Mouse (Mus musculus) spleen, postnatal 14 days (tissue): ENCODE data around the gene Iqgap1.
"Not testable (repeated sequence)": the region's sequence is repeated elsewhere in the genome, so short reads cannot be mapped to it uniquely, and the experiment has no call there.

Source experiments
- DNase-seq, 2 experiments: peaks; one replicate each; pipeline ENCODE4 v3.0.0; 2021 to 2022; ENCODE audit warnings: low spot score in 2 of 2

Iqgap1 gene

DNA sequence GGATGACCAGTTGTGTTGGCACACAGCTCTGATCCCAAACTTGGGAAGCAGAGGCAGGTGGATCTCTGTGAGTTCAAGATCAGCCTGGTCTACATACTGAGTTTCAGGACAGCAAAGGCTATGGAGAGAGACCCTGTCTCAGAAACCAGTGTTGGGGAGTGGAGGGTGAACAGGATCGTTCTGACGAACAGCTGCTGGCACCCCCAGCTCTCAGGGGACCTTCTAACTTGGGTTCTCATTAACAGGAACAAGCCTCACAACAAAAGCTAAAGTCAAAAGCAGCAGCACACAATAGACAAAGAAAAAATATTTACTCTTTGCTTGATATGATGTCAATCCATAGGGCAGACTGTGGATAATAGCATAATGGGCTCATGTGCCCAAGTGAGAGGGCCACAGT is 55.3 kb downstream of the Iqgap1 start:
- no peak for DNase-seq

- DNase-seq = no peak
Observed at GRCm38 (mm10) chr7:80766861-80767312, 58.9 kb downstream of the Iqgap1 start.

- DNase-seq = no peak
Observed at GRCm38 (mm10) chr7:80766072-80766471, 59.7 kb downstream of the Iqgap1 start.

DNA sequence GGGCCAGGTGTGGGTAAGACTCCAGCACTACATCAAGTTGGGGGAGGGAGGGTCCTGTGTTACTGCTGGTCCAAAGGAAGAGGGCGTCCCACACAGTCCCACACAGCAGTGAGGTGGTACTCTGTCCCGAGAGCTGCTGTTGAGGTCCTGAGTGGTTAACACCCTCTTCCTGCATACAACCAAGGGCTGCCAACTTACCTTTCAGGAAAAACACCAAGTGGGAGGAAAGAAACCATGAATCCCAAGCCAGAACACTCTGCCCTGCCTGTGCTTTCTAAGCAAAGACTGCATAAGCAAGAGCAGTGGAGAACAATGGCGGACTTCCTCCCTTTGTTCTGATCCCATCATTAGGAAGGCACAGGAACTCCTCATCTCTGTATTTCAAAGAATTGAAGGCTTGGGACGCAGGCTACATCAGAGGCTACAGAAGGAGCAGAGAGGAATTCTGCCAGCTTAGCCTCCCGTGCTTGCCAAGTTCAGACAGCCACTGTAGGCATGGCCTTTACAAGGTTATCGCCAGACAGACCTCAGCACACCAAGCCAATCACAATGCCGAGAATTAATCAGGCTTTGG is 61.8 kb downstream of the Iqgap1 start:
- DNase-seq = no peak

GRCm38 (mm10) chr7:80762297-80762696 is 63.5 kb downstream of the Iqgap1 start:
- DNase-seq = no peak

DNA sequence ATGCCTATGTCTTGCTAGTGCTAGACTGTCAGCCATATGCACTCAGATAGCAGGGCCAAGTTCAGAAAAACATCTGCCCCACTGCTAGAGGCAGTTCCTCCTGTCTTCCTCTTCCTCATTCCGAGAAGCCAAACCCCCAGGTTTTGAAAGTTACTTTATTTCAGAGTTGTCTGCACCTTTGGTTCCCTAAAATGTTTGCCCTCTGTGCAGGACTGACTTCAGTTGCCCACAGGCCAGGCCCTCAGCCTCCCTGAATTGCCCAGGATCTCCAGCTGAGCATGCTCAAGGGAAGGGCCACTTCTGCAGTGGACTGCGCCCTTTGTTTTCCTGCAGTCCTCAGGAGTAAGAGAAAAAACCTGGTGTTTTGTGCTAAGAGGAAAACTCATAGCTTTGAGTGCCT is 71.7 kb downstream of the Iqgap1 start:
- DNase-seq = no peak

DNA sequence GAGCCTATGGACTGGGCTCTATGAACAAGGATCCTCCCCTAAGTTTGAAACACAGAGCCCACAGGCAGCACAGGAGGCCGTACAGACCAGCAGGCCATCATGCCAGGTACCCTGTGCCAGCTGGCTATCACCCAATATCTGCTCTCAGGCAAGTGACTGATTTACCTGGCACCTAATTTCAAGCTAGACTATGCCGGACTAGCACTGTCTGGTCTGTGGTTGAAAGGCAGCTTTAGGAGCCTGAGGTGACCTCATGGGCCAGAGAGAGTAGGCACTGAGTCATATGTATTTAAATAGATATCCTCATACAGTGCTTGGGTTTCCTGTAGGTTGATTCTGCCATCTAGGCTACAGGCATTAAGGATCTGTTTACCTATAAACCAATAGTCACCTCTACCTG is 72.2 kb downstream of the Iqgap1 start:
- no peak for DNase-seq

DNA sequence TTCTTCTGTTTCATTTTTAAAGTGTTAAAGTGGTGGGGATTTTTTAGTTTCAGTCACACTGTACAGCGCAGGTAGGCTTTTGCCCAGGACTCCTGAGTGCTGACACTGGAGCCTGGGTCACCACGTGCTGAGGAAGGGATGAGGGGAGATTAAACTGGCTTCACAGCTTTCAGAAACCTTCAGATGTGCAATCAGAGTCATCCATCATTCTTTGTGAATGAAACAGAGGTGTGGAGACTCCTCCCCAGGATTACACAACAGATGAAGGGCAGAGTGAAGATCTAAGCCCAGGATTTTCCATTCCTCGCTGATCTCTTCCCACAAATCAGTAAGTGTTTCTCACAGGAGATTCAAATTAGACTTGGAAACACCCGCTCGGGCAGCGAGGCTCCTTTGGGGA is 76.2 kb downstream of the Iqgap1 start:
- no peak for DNase-seq

- not testable (repeated sequence) for DNase-seq
Observed at GRCm38 (mm10) chr7:80749109-80749508, 76.7 kb downstream of the Iqgap1 start.

- no peak for DNase-seq
Observed at GRCm38 (mm10) chr7:80747371-80747770, 78.4 kb downstream of the Iqgap1 start.

DNA sequence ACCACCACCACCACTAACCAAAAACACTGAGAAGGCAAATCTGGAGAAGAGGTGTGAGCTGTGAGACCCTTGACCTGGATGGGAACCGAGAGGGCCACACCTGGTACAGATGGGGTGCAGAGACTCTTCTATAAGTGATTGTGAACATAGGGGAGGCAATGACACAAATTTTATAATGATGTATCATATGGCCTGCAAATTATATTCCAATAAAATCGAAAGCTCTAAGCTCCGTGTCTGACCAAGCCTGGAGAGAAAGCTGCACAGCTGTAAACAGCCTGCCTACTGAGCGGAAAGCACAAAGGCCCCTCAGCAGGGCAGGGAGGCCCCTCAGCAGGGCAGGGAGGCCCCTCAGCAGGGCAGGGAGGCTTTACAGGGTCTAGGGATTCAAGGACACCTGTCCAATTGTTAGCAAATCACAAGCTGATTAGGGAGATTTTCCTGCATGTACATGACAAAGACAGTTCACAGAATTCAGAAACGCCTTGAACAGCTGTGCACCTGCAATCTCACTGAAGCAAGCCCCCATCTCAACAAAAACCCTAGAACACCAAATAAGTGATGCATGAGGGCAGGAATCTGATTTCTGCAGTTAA is 79.5 kb downstream of the Iqgap1 start:
- no peak for DNase-seq

- DNase-seq = no peak
Observed at GRCm38 (mm10) chr7:80745746-80746145, 80.0 kb downstream of the Iqgap1 start.

GRCm38 (mm10) chr7:80745250-80745649 is 80.5 kb downstream of the Iqgap1 start:
- DNase-seq = no peak

DNA sequence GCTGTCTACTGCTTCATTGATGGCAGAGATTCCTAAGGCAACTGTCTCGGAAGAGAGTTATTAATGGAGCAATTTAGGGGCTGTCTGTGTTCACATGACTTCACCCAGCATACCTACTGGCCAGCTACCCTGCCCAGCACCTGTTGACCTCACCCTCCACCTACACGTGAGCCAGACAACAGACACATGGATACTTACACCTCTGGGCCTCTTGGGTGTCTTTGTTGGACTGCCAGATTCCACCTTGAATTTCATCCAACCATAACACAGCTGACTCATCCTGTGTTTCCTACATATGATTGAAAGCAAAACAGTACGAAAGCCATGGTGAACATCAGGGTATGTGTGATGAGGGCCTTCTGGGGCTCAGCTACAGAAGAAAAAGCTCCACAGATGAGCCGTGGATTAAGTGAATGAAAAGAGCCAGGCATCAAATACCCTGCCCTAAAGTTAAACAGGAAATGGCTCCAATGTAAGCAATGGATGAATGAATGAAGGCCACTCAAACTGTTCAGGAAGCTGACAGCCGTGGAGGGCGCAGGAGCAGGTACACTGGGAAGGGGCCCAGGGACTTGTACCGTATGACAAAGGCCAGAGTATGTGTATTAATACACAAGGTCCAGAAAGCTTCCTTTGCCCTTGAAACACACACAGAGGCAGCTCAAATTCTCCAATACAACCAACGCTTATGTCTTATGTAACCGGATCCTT is 81.7 kb downstream of the Iqgap1 start:
- no peak for DNase-seq

DNA sequence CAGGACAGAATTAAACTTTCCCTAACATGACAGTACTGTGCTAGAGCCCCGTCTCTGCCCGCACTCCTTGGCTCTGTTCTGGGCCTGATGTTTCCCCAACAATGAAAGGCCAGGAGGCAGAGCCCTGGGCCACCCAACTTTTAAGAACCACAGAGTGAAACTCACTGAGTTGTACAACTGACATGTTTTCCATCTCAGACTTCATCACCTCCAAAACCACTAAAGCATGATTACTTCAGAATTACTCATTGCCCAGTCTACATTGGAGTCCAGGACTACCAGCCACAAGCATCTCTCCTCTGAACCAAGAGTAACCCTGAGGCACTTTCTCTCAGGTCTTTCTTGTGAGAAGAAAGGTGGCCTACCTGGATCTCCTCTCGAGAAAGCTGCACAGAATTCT is 83.1 kb downstream of the Iqgap1 start:
- no peak for DNase-seq

DNA sequence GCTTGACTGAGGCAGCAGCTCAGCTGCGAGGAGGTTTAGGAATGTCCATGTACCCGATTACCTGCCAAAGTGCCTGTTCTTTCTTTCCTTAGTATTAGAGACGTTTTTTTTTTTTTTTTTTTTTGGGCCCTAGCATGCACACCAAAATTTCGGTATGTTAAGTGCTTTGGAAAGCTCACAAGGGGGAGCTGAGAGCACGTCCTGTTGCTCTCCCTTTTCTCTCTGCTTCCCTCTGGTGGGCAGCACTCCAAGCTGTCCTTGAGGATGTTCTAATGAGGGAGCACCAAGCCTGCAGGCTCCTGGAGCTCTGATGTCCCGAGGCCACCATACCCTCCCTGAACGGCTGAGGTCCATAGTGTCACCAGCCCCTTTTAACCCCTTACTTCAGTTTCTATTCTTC is 84.8 kb downstream of the Iqgap1 start:
- peak; percentile 21 to 46 for DNase-seq

- no peak for DNase-seq
Observed at GRCm38 (mm10) chr7:80736199-80736598, 89.6 kb downstream of the Iqgap1 start.

- DNase-seq = no peak
Observed at GRCm38 (mm10) chr7:80732986-80733385, 92.8 kb downstream of the Iqgap1 start.

- DNase-seq = peak; percentile 47 to 72
Observed at GRCm38 (mm10) chr7:80729662-80730061, 96.1 kb downstream of the Iqgap1 start.

- no peak for DNase-seq
Observed at GRCm38 (mm10) chr7:80721041-80721440, 104.7 kb downstream of the Iqgap1 start.

DNA sequence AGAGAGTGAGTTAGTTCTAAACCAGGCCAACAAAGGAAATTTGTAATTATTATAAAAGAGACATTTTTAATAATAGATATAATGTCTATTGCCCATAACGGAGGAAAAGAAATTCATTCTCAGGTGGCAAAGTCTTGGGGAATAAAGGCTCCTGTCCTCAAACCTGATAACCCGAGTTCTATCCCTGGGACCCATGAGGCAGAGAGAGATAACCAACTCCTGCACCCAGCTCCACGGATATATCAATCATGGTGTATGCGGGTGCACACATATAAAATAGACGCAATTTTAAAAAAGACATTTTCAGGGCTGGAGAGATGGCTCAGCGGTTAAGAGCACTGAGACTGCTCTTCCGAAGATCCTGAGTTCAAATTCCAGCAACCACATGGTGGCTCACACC is 106.2 kb downstream of the Iqgap1 start:
- DNase-seq = no peak

DNA sequence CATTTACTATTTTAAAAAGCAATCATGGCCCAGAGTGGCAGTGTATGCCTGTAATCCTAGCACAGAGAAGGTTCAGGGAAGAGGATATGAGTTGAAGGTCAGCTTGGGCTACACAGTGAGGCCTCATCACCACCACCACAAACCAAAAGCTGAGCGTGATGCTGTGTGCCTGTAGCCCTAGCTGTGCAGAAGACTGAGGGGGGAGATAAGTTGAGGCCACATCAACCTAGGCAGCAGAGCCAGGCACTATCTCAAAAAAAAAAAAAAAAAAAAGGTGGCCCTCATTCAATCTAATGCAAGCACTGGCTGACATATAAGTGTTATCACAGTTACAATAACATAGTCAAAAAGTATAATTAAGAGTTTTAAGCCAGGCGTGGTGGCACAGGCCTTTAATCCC is 106.7 kb downstream of the Iqgap1 start:
- no peak for DNase-seq

GRCm38 (mm10) chr7:80718471-80718870 is 107.3 kb downstream of the Iqgap1 start:
- DNase-seq = no peak
